Comparison of ENCODE assay signal across 19 mouse cellular contexts in the genomic region with DNA sequence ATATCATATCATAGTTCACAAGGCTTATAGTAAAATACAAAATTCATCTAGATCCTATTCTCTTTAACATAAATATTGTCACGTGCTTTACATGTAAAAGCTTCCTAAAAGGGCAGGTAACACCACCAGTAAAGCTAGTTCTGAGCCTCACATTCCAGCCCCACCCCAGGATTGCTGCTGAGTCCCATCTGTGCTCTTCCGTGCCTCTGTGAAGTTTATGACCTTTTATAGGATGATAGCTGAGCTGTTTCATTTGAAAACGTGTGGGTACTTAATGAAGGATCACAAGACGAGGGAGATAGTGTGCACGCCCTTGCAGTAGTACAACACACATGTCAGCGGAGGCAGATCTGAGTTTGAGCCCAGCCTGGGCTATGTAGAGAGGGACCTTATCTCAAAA.
"Had no signal": no experiment of that assay in that cellular context is flagged by ENCODE, and none has a peak within 500 bp of the region (broad histone marks: within the 10 kb centered on the region; RNA-seq: fewer than 3 reads in every experiment).

No protein-coding gene starts in this region.

- H3K27me3 ChIP-seq: midbrain, embryonic 12.5 days; neural tube, embryonic 13.5 days; neural tube, embryonic 15.5 days had no signal

- ATAC-seq: midbrain, embryonic 16.5 days had no signal

- H3K4me1 ChIP-seq: midbrain, embryonic 10.5 days; midbrain, embryonic 12.5 days had no signal

- H3K4me3 ChIP-seq: midbrain, embryonic 10.5 days; midbrain, embryonic 12.5 days; myocyte; neural tube, embryonic 13.5 days; neural tube, embryonic 15.5 days had no signal

- H3K4me2 ChIP-seq: lung, embryonic 14.5 days; midbrain, embryonic 12.5 days; neural tube, embryonic 13.5 days; neural tube, embryonic 15.5 days had no signal

- H3K9ac ChIP-seq: lung, embryonic 14.5 days; midbrain, embryonic 12.5 days; neural tube, embryonic 13.5 days; neural tube, embryonic 15.5 days had no signal

- H3K27ac ChIP-seq: midbrain, embryonic 10.5 days; midbrain, embryonic 12.5 days; neural tube, embryonic 13.5 days; neural tube, embryonic 15.5 days had no signal

- DNase-seq: lung, adult 18-20 months; lung, embryonic 14.5 days; lung, postnatal 10 days; lung, postnatal 4 days; midbrain, embryonic 14.5 days; retina, postnatal 1 day; right cerebral cortex, adult 18-20 months; right cerebral cortex, postnatal 25 days; right cerebral cortex, postnatal 4 days; spleen, adult 18-20 months; thymus, adult 18-20 months; thymus, postnatal 25 days; thymus, postnatal 4 days had no signal

- H3K9me3 ChIP-seq: midbrain, embryonic 10.5 days; midbrain, embryonic 12.5 days; neural tube, embryonic 13.5 days; neural tube, embryonic 15.5 days had no signal
